Mouse (Mus musculus) G1E (cell line): ENCODE measurements at regions not wholly inside any gene's neighbourhood (a gene's known extent, or its start where the extent isn't known, plus 50 kb on each side); places are given as distances from the start of the nearest gene placed in this dataset.
"Not testable (repeated sequence)": the region's sequence is repeated elsewhere in the genome, so short reads cannot be mapped to it uniquely, and the experiment has no call there.

Source experiments
- ATAC-seq: 2 replicates; pipeline ENCODE4 v1.8.0; 2016; ENCODE audit warnings: mild to moderate bottlenecking; ENCODE audit not compliant: insufficient number of reproducible peaks, poor library complexity, low FRiP score, severe bottlenecking; ENCODE audit errors: extremely low read depth
- DNase-seq: peaks from one replicate; pipeline ENCODE4 v3.0.0; 2012; ENCODE audit warnings: low spot score
- H3K27me3 ChIP-seq: 2 replicates; pipeline ENCODE4 v1.6.1; 2012; ENCODE audit warnings: mild to moderate bottlenecking, low read length, inconsistent platforms; ENCODE audit not compliant: insufficient read depth
- H3K36me3 ChIP-seq: replicated peaks from 2 replicates; pipeline ENCODE3; 2012; ENCODE audit warnings: mild to moderate bottlenecking, inconsistent platforms
- H3K4me1 ChIP-seq: 2 replicates; pipeline ENCODE4 v1.6.1; 2012; ENCODE audit warnings: low read depth, low read length, inconsistent platforms, mixed read lengths; ENCODE audit not compliant: insufficient read depth
- H3K4me3 ChIP-seq: 2 replicates; pipeline ENCODE4 v1.5.1; 2012; ENCODE audit warnings: low read depth, mild to moderate bottlenecking, inconsistent platforms, low read length, moderate library complexity, mixed read lengths
- H3K9me3 ChIP-seq: replicated peaks from 2 replicates; pipeline ENCODE4 v1.6.1; 2012; ENCODE audit warnings: inconsistent platforms
- CTCF ChIP-seq: IDR thresholded peaks from 2 replicates; pipeline ENCODE4 v1.5.1; 2012; ENCODE audit warnings: low read depth, low read length, inconsistent platforms, mixed read lengths
- GATA1 ChIP-seq: IDR thresholded peaks from 2 replicates; pipeline ENCODE4 v1.6.1; 2012; ENCODE audit warnings: borderline replicate concordance, low read length, inconsistent platforms, mixed read lengths
- GATA2 ChIP-seq: IDR thresholded peaks from 2 replicates; pipeline ENCODE4 v1.6.1; 2012; ENCODE audit warnings: low read depth, low read length, inconsistent platforms, borderline replicate concordance
- POLR2AphosphoS5 ChIP-seq: IDR thresholded peaks from 2 replicates; pipeline ENCODE4 v1.6.1; 2012; ENCODE audit warnings: low read depth, low read length, inconsistent platforms; ENCODE audit not compliant: insufficient replicate concordance
- TAL1 ChIP-seq: conservative IDR thresholded peaks from 2 replicates; pipeline ENCODE4 v1.6.1; 2012; ENCODE audit warnings: low read depth, low read length, inconsistent platforms, mixed read lengths

DNA sequence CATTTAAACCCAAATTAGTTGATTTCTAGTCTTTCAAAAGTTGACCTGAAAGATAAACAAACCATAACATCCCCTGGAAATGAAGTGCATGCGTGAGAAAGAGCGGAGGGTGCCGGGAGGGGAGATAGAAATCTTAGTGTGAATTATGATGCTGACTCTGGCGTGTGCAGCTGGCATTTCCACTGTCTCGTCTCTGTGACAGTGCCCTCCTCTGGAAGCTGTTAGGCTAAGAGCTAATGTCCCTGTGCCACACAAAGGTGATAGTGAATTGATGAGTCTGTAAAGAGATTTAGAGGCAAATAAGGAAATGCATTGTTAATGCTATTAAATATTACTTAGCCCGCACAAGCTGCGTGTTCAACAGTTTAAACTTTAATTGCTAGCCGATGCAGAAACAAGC is 292.6 kb downstream of the Nkx6-1 start:
- DNase-seq, result no peak
- Histone ChIP-seq H3K27me3 (no peaks in the 10 kb centered on the region), H3K36me3 (no peaks in the 10 kb centered on the region), H3K4me1 (no peaks in the 10 kb centered on the region), H3K9me3 (peaks cover 48% of the 10 kb centered on the region), H3K4me3 (no peak overlapping the region)
- TF ChIP-seq TAL1, result no peak
- no peak for TF ChIP-seq CTCF
- ATAC-seq, result no peak

DNA sequence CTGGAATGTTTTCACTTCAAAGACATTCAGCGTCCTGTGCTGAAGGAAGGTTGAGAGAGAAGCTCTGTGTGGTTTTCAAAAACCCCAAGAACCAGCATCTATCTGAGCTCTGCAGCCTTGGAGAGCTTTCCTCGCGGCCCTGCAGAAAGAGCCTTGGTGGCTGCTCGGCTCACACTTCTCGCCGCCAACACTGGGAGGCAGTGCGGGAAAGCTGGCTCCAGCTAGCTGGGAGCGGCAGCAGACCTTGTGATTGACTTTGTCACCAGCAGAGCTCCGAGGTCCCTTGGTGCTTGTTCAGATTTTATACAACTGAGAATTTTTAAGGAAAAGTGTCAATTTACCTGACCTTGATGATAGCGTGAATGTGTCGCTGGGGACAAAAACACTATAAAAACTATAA is 299.4 kb downstream of the Nkx6-1 start:
- ATAC-seq, result no peak
- Histone ChIP-seq H3K9me3 (peaks cover 45% of the 10 kb centered on the region), H3K36me3 (no peaks in the 10 kb centered on the region), H3K4me3 (no peak overlapping the region), H3K4me1 (no peaks in the 10 kb centered on the region), H3K27me3 (no peaks in the 10 kb centered on the region)
- TF ChIP-seq CTCF (no peak), POLR2AphosphoS5 (no peak), GATA1 (no peak), GATA2 (no peak), TAL1 (no peak)
- no peak for DNase-seq

DNA sequence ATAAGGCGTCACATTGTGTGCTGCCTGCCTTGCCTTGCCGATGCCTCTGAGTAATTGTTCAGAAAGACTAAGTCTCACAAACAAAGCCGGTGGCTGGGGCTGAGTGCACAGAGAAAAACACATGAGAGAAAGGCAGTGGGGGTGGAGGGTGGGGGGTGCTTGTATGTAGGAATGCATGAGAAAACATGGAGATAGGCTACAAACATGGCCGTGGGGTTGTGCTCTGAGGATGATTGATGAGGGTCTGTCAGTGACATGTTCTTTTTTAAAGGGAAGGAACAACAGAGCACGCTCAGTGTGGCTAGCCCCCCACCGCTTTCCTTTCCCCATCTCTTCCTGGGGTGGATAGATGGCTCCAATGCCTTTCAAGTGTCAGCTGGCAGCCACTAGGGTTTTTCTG is 304.8 kb downstream of the Nkx6-1 start:
- Histone ChIP-seq H3K4me1 (no peaks in the 10 kb centered on the region), H3K36me3 (no peaks in the 10 kb centered on the region), H3K27me3 (no peaks in the 10 kb centered on the region), H3K9me3 (peaks cover 50% of the 10 kb centered on the region), H3K4me3 (no peak overlapping the region)
- no peak for TF ChIP-seq TAL1
- DNase-seq (no peak), ATAC-seq (no peak)

DNA sequence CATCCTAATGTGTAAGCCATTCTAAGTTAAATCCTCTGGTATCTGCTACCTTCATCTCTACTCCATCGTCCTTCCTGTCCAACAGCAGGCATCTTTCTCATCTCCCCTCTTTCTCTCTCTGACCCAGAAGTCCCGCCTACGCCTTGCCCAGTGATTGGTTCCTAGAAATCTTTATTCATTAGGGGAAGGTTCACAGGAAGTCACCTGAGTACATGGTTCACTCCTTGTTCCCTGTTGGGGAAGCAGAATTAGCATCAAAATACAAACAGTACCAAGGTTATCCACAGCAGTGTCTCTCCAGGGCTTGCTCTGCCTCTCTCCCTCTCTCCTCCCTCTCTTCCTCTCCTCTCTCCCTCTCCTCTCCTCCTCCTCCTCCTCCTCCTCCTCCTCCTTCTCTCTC is 319.4 kb downstream of the Nkx6-1 start:
- DNase-seq, result no peak
- TF ChIP-seq TAL1, result no peak
- no peak for TF ChIP-seq GATA2
- TF ChIP-seq CTCF, result no peak
- no peak for TF ChIP-seq GATA1
- no peak for TF ChIP-seq POLR2AphosphoS5
- no peak for ATAC-seq

DNA sequence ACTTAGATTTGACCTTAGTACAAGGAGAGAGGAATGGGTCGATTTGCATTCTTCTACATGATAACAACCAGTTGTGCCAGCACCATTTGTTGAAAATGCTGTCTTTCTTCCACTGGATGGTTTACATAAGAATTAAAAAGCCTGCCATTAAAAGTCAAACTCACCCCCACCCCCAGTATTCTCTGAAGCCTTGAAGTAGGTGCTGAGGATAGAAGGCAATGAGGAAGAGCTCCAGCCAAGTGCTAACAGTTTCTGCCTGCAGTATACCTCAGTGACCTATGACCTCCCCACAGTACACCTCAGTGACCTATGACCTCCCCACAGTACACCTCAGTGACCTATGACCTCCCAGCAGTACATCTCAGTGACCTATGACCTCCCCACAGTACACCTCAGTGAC is 328.4 kb downstream of the Nkx6-1 start:
- DNase-seq, result not testable (repeated sequence)

More for the DNA sequence above, 319.4 kb downstream of the Nkx6-1 start:
- no peaks in the 10 kb centered on the region for H3K4me1 ChIP-seq
- no peaks in the 10 kb centered on the region for H3K27me3 ChIP-seq
- H3K9me3 ChIP-seq, result peaks cover 18% of the 10 kb centered on the region
- H3K36me3 ChIP-seq, result no peaks in the 10 kb centered on the region
- H3K4me3 ChIP-seq, result no peak overlapping the region

DNA sequence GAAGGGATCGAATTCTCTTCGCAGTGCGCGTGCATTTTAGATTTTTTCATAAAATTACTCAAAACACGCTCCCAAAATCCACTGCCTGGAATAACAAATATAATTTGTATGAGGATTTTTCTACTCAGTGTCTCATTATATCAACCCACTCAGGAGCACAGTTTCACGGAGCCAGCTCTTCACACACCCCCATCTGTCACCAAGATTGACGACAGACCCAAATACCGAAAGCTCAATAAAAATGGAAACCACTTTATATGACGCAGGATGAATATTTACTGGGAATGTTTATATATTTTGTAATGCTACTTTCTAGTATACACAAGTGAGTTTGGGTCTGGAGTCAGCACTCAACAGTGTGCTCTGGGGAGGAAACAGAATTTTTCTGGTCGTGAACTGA is 333.0 kb downstream of the Nkx6-1 start:
- Histone ChIP-seq H3K4me3 (no peak overlapping the region), H3K27me3 (no peaks in the 10 kb centered on the region), H3K36me3 (no peaks in the 10 kb centered on the region), H3K4me1 (no peaks in the 10 kb centered on the region), H3K9me3 (peaks cover 36% of the 10 kb centered on the region)
- ATAC-seq (no peak), DNase-seq (no peak)
- TF ChIP-seq POLR2AphosphoS5 (no peak), TAL1 (no peak), GATA2 (no peak), CTCF (no peak), GATA1 (no peak)

More for the DNA sequence above, 328.4 kb downstream of the Nkx6-1 start:
- peaks cover 22% of the 10 kb centered on the region for H3K9me3 ChIP-seq
- H3K36me3 ChIP-seq, H3K27me3 ChIP-seq, H3K4me3 ChIP-seq, ATAC-seq, H3K4me1 ChIP-seq: not testable (repeated sequence)

DNA sequence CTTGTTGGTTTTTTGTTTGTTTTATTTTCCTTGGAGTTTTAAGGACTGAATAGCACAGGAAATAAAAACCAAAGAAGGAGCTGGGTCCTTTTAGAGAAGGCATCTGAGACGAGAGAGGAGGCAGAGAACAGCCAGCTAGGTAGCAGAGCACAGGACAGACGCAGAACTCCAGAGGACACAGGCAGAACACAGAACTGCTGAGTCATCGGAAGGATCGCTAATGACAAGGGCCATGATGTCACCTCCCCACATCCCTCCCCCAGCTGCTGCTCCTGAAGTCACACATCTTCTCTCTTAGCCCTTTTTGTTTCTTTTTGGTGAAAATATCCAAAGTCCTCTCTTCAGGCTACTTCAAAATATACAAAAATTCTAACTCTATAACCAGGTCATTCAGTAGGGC is 338.7 kb downstream of the Nkx6-1 start:
- no peak for DNase-seq
- TF ChIP-seq GATA2 (no peak), CTCF (no peak), GATA1 (no peak), POLR2AphosphoS5 (no peak), TAL1 (no peak)
- peaks cover 49% of the 10 kb centered on the region for H3K9me3 ChIP-seq
- ATAC-seq, result no peak
- H3K4me3 ChIP-seq, result no peak overlapping the region
- H3K27me3 ChIP-seq, result no peaks in the 10 kb centered on the region
- no peaks in the 10 kb centered on the region for H3K36me3 ChIP-seq
- no peaks in the 10 kb centered on the region for H3K4me1 ChIP-seq
